Comparison of ENCODE assay signal across 18 mouse cellular contexts in the genomic region with DNA sequence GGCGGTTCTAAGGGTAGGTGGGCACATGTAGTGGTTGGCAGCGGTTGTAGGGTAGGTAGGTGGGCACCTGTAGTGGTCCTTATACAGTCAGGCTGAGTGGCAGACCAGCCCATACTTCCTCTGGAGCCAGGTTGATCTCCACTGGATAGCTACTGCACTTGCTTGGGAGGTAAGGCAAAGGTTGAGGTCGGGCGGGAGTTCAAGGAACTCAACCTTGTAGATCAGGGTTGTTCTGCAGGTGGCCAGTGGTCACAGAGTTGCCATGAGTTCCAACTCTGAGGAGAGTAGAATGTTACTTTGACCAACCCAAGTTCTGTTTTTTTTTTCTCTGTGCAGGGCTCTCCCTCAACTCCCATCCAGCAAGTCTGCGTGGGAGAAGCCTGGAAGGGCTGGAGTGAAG. TPM values are rescaled to one million over a fixed set of nuclear protein-coding genes. Genes with fewer than 3 reads are reported as not detected.
DNase-seq lines count a peak whose midpoint lies in the region; ATAC-seq lines count a peak whose summit lies in the region.
"Had no signal": no experiment of that assay in that cellular context is flagged by ENCODE, and none has a peak within 500 bp of the region (broad histone marks: within the 10 kb centered on the region; RNA-seq: fewer than 3 reads in every experiment).

No protein-coding gene starts in this region.

- peaks cover 41% of the 10 kb centered on the region for H3K27me3 ChIP-seq in heart, embryonic 13.5 days (replicated peaks)
- H3K27me3 ChIP-seq in kidney, embryonic 15.5 days: peaks cover 43% of the 10 kb centered on the region
- peaks cover 27% of the 10 kb centered on the region for H3K27me3 ChIP-seq in kidney, embryonic 14.5 days (ENCODE audit: control insufficient read depth, insufficient read depth, low read length)
- 0 out of 2 replicates have a peak, but pooled peaks cover 2% of the 10 kb centered on the region for H3K27me3 ChIP-seq in intestine, embryonic 16.5 days (replicated peaks; ENCODE audit: control insufficient read depth, insufficient read depth, low read length)

- DNase-seq in heart, adult 8-10 months (ENCODE audit: low spot score): no peak
- DNase-seq in yolk sac, embryonic 10.5 days (ENCODE audit: low spot score): peak; percentile 26
- no peak for DNase-seq in frontal cortex, postnatal 36 days (ENCODE audit: low spot score in 2 of 2)
- DNase-seq: cerebellum, adult 9-11 months; lung, postnatal 14 days; thymus, adult 2 months had no signal

- 85% methylated on average over 5 of the region's 5 CpGs for WGBS in heart, embryonic 13.5 days
- 95% methylated on average over 5 of the region's 5 CpGs for WGBS in kidney, embryonic 15.5 days
- 98% methylated on average over 5 of the region's 5 CpGs for WGBS in kidney, embryonic 14.5 days
- WGBS in intestine, embryonic 16.5 days: 89% methylated on average over 5 of the region's 5 CpGs

- H3K9me3 ChIP-seq in heart, embryonic 13.5 days: no peaks in the 10 kb centered on the region
- H3K9me3 ChIP-seq in kidney, embryonic 15.5 days (replicated peaks): no peaks in the 10 kb centered on the region
- no peaks in the 10 kb centered on the region for H3K9me3 ChIP-seq in kidney, embryonic 14.5 days (ENCODE audit: control insufficient read depth, low read length)
- H3K9me3 ChIP-seq in intestine, embryonic 16.5 days (ENCODE audit: control insufficient read depth, low read length): no peaks in the 10 kb centered on the region
- H3K9me3 ChIP-seq: embryonic facial prominence, embryonic 15.5 days; forebrain, embryonic 10.5 days; limb, embryonic 15.5 days; neural tube, embryonic 12.5 days; stomach, embryonic 15.5 days had no signal

- peak overlapping the region; percentile 99 for H3K4me2 ChIP-seq in heart, embryonic 13.5 days
- H3K4me2 ChIP-seq in kidney, embryonic 15.5 days: peak overlapping the region; percentile 98; the same call in 1 of the 2 replicates
- H3K4me2 ChIP-seq in kidney, embryonic 14.5 days (replicated peaks; ENCODE audit: low read depth, low read length): no peak overlapping the region
- H3K4me2 ChIP-seq in intestine, embryonic 16.5 days (ENCODE audit: low read depth, low read length): peak overlapping the region; percentile 92

- peak overlapping the region; percentile 59 for H3K4me3 ChIP-seq in heart, embryonic 13.5 days
- H3K4me3 ChIP-seq in kidney, embryonic 15.5 days (replicated peaks): no peak overlapping the region; the same call in 1 of the 2 replicates
- H3K4me3 ChIP-seq in kidney, embryonic 14.5 days (ENCODE audit: low read length): no peak overlapping the region
- no peak overlapping the region for H3K4me3 ChIP-seq in intestine, embryonic 16.5 days (ENCODE audit: low read length)
- H3K4me3 ChIP-seq: neural tube, embryonic 12.5 days had no signal

- 0 out of 2 replicates have a peak, but pooled peaks have one; percentile 10 for ATAC-seq in heart, embryonic 13.5 days (ENCODE audit: extremely low read depth, insufficient number of reproducible peaks, low FRiP score, low TSS enrichment)
- no peak for ATAC-seq in kidney, embryonic 15.5 days (replicated peaks; ENCODE audit: low FRiP score)
- no peak for ATAC-seq in kidney, embryonic 14.5 days (ENCODE audit: low FRiP score, low TSS enrichment)
- ATAC-seq in intestine, embryonic 16.5 days: no peak
- ATAC-seq: hindbrain, embryonic 16.5 days had no signal

- peak overlapping the region; percentile 2; the same call in 1 of the 2 replicates for H3K9ac ChIP-seq in heart, embryonic 13.5 days
- no peak overlapping the region for H3K9ac ChIP-seq in kidney, embryonic 15.5 days
- no peak overlapping the region for H3K9ac ChIP-seq in kidney, embryonic 14.5 days (ENCODE audit: low read depth, low read length)
- H3K9ac ChIP-seq in intestine, embryonic 16.5 days (ENCODE audit: low read depth, low read length): 0 out of 2 replicates have a peak overlapping the region, but pooled peaks have one; percentile 74
- H3K9ac ChIP-seq: embryonic facial prominence, embryonic 15.5 days; limb, embryonic 15.5 days; neural tube, embryonic 12.5 days; stomach, embryonic 15.5 days had no signal

- no peaks in the 10 kb centered on the region for H3K36me3 ChIP-seq in heart, embryonic 13.5 days
- no peaks in the 10 kb centered on the region for H3K36me3 ChIP-seq in kidney, embryonic 15.5 days
- H3K36me3 ChIP-seq in kidney, embryonic 14.5 days (ENCODE audit: control insufficient read depth, insufficient read depth, low read length): no peaks in the 10 kb centered on the region
- H3K36me3 ChIP-seq in intestine, embryonic 16.5 days (ENCODE audit: control insufficient read depth, insufficient read depth, low read length): no peaks in the 10 kb centered on the region
- H3K36me3 ChIP-seq: embryonic facial prominence, embryonic 15.5 days; forebrain, embryonic 10.5 days; G1E; limb, embryonic 15.5 days; neural tube, embryonic 12.5 days; stomach, embryonic 15.5 days had no signal

- H3K27ac ChIP-seq in heart, embryonic 13.5 days (replicated peaks): peak overlapping the region; percentile 84
- H3K27ac ChIP-seq in kidney, embryonic 15.5 days: no peak overlapping the region
- H3K27ac ChIP-seq in kidney, embryonic 14.5 days (ENCODE audit: low read depth, low read length): no peak overlapping the region
- 0 out of 2 replicates have a peak overlapping the region, but pooled peaks have one; percentile 31 for H3K27ac ChIP-seq in intestine, embryonic 16.5 days (ENCODE audit: low read length)
- H3K27ac ChIP-seq: embryonic facial prominence, embryonic 15.5 days; limb, embryonic 15.5 days; neural tube, embryonic 12.5 days; stomach, embryonic 15.5 days had no signal

- peaks cover 12% of the 10 kb centered on the region; the same call in 1 of the 2 replicates for H3K4me1 ChIP-seq in heart, embryonic 13.5 days
- H3K4me1 ChIP-seq in kidney, embryonic 15.5 days: peaks cover 62% of the 10 kb centered on the region
- peaks cover 15% of the 10 kb centered on the region; the same call in 1 of the 2 replicates for H3K4me1 ChIP-seq in kidney, embryonic 14.5 days (ENCODE audit: control insufficient read depth, insufficient read depth, low read length)
- H3K4me1 ChIP-seq in intestine, embryonic 16.5 days (ENCODE audit: control insufficient read depth, insufficient read depth, low read length): peaks cover 23% of the 10 kb centered on the region

RNA-seq across cellular contexts. Expression of a gene that starts 3.1 kb away (rescaled TPM):
- 14.4 and 17.7 TPM in 2 replicates for polyA plus RNA-seq in heart, embryonic 13.5 days (2015; fragmentation: Nextera tagmentation; extraction: Ambion mirVana)
- 1 to 10 TPM; 1.4 to 2.7 (median 1.5) TPM for total RNA-seq in heart, adult 8-10 months (2022)
- 7.3 TPM in 2 replicates for polyA plus RNA-seq in kidney, embryonic 15.5 days (2015; fragmentation: Nextera tagmentation; extraction: Ambion mirVana)
- polyA plus RNA-seq in kidney, embryonic 14.5 days (2014; fragmentation: Nextera tagmentation; extraction: Ambion mirVana): 6.2 and 6.4 TPM in 2 replicates
- polyA plus RNA-seq in intestine, embryonic 16.5 days (2015; fragmentation: Nextera tagmentation; extraction: Ambion mirVana): 11.3 and 17.0 TPM in 2 replicates
- total RNA-seq: monocyte, adult 5-6 weeks had no signal
- polyA plus RNA-seq: G1E had no signal

Comparison
In these comparisons a context has a peak if more than half of its experiments do, and no peak if none do; other contexts are left out.
1. H3K27ac ChIP-seq: peak in heart, embryonic 13.5 days (single experiment) and intestine, embryonic 16.5 days (single experiment); none in kidney, embryonic 15.5 days (single experiment) and kidney, embryonic 14.5 days (single experiment).
2. H3K9ac ChIP-seq: peak in heart, embryonic 13.5 days (single experiment) and intestine, embryonic 16.5 days (single experiment); none in kidney, embryonic 15.5 days (single experiment) and kidney, embryonic 14.5 days (single experiment).